Mouse (Mus musculus) kidney, embryonic 14.5 days (tissue): ENCODE results near the gene Cntnap1. TPM values are rescaled to one million over a fixed set of nuclear protein-coding genes. Genes with fewer than 3 reads are reported as not detected.
"Not testable (repeated sequence)": the region's sequence is repeated elsewhere in the genome, so short reads cannot be mapped to it uniquely, and the experiment has no call there.

Experiments
- ATAC-seq: fragments of 200-750 bp; cut with Nextera tagmentation; 2 replicates; pipeline ENCODE4 v1.8.0; 2017; ENCODE audit warnings: moderate number of reproducible peaks, mild to moderate bottlenecking, moderate TSS enrichment, moderate library complexity; ENCODE audit not compliant: low FRiP score, low TSS enrichment
- H3K27ac ChIP-seq: fragments of 300-500 bp; sonication (generic); 2 replicates; pipeline ENCODE4 v1.5.1; 2014; ENCODE audit warnings: low read depth, mild to moderate bottlenecking, low read length, moderate library complexity, mixed read lengths
- H3K27me3 ChIP-seq: fragments of 300-500 bp; sonication (generic); 2 replicates; pipeline ENCODE4 v1.6.1; 2014; ENCODE audit warnings: mild to moderate bottlenecking, low read length; ENCODE audit not compliant: control insufficient read depth, insufficient read depth
- H3K36me3 ChIP-seq: fragments of 300-500 bp; sonication (generic); 2 replicates; pipeline ENCODE4 v1.6.1; 2014; ENCODE audit warnings: low read length, mixed read lengths; ENCODE audit not compliant: control insufficient read depth, insufficient read depth
- H3K4me1 ChIP-seq: fragments of 300-500 bp; sonication (generic); 2 replicates; pipeline ENCODE4 v1.6.1; 2014; ENCODE audit warnings: low read length, mixed read lengths; ENCODE audit not compliant: control insufficient read depth, insufficient read depth
- H3K4me2 ChIP-seq: fragments of 300-500 bp; sonication (generic); replicated peaks from 2 replicates; pipeline ENCODE4 v1.6.1; 2014; ENCODE audit warnings: low read depth, mild to moderate bottlenecking, low read length
- H3K4me3 ChIP-seq: fragments of 300-500 bp; sonication (generic); 2 replicates; pipeline ENCODE4 v1.5.1; 2014; ENCODE audit warnings: mild to moderate bottlenecking, low read length
- H3K9ac ChIP-seq: fragments of 300-500 bp; sonication (generic); 2 replicates; pipeline ENCODE4 v1.6.1; 2014; ENCODE audit warnings: low read depth, mild to moderate bottlenecking, low read length, moderate library complexity
- H3K9me3 ChIP-seq: fragments of 300-500 bp; sonication (generic); 2 replicates; pipeline ENCODE4 v1.6.1; 2016; ENCODE audit warnings: low read length; ENCODE audit not compliant: control insufficient read depth
- WGBS: fragments of 180-500 bp; shearing (Covaris S2); extraction: QIAGEN DNeasy Blood & Tissue Kit; methylation state at CpG from one replicate; pipeline ENCODE4 v1.1.7; 2014; 5-methylcytosine and 5-hydroxymethylcytosine counted together
- polyA plus RNA-seq: library from polyadenylated mRNA; unstranded; fragments of >200 nt; fragmentation: Nextera tagmentation; extraction: Ambion mirVana; gene quantifications from 2 replicates; pipeline ENCODE4 v1.2.1, GENCODE M21; 2014

Cntnap1 gene
- polyA plus RNA-seq: 1.7 and 2.1 TPM in 2 replicates

DNA sequence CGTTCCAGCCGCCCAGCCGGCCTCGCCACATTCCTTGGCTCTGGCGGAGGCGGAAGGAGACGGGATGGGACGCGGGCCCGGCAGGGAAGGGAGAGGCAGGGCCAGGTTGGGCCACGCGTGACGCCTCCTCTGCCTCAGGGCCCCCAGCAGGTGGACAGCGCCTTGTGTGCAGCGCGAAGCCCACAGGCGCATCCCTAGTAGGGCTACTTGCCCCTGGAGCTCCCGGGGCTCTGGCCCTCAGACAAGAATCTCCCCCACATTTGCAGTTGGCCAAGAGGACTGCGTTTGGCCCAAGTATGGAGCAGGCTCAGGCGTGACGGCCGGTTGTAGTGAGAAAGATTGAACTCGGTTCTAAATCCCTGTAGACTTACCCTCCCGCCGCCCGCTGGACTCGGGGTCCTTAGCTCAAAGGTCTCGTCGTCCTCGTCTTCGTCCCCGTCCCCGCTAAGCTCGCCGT is at the start of gene Cntnap1:
TSS of gene Cntnap1 (plus strand) at position 170 of the 457 bp plus-strand sequence.
- H3K9ac ChIP-seq: peak within 1 kb of the TSS; percentile 77
- H3K27ac ChIP-seq: peak within 1 kb of the TSS; percentile 92
- WGBS: under 1% methylated on average over 35 of the region's 35 CpGs
- no peaks in the 10 kb centered on the region for H3K9me3 ChIP-seq
- peaks cover 22% of the 10 kb centered on the region for H3K36me3 ChIP-seq
- no peak for ATAC-seq
- peak within 1 kb of the TSS; percentile 76 for H3K4me3 ChIP-seq
- peaks cover 32% of the 10 kb centered on the region for H3K27me3 ChIP-seq
- H3K4me1 ChIP-seq: peaks cover 54% of the 10 kb centered on the region
- H3K4me2 ChIP-seq: peak within 1 kb of the TSS; percentile 93

DNA sequence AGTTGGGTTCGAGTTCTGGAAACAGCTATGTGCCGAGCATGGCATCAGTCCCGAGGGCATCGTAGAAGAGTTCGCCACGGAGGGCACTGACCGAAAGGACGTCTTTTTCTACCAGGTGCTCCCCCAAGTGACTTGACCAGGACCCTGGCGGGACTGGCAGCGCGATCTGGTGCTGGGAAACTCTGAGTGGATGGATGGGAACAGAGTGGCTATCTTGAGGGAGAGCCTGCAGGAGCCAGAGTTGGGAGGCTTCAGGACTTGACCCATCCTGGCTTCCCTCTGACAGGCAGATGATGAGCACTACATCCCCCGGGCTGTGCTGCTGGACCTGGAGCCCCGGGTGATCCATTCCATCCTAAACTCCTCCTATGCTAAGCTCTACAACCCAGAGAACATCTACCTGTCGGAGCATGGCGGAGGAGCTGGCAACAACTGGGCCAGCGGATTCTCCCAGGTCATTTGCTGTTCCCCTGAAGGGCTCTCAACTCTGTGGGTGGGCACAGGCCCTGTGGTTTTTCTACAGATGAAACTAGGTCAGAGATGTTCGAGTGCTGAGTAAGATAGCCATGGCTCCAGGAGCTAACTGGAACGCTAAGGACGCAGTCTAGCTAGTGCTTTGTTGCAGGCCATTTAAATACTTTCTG is 49.7 kb upstream of the Cntnap1 start:
- Histone ChIP-seq H3K9ac (peak overlapping the region; percentile 86), H3K36me3 (peaks cover 34% of the 10 kb centered on the region; the same call in 1 of the 2 replicates), H3K4me3 (peak overlapping the region; percentile 89), H3K27me3 (no peaks in the 10 kb centered on the region), H3K27ac (peak overlapping the region; percentile 89), H3K4me2 (peak overlapping the region; percentile 97), H3K4me1 (peaks cover 18% of the 10 kb centered on the region), H3K9me3 (no peaks in the 10 kb centered on the region)
- 23% methylated on average over 19 of the region's 19 CpGs for WGBS
- ATAC-seq: no peak

DNA sequence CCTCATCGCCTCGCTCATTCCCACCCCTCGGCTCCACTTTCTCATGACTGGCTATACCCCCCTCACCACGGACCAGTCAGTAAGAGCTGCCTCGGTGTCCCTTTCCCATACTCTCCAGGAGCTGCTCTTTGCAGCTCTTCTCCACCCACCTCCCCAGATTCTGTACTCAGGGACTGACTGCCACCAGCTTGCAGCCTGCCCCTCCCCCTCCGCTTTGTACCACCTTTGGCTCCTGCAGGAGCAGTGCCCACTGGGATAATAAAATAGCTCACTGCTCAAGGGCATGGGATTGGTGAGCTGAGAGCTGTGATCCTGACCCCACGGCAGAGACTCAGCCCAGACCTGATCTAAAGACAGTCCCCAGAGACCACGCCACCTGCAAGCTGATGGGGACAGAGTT is 45.8 kb upstream of the Cntnap1 start:
- H3K36me3 ChIP-seq: peaks cover 39% of the 10 kb centered on the region

DNA sequence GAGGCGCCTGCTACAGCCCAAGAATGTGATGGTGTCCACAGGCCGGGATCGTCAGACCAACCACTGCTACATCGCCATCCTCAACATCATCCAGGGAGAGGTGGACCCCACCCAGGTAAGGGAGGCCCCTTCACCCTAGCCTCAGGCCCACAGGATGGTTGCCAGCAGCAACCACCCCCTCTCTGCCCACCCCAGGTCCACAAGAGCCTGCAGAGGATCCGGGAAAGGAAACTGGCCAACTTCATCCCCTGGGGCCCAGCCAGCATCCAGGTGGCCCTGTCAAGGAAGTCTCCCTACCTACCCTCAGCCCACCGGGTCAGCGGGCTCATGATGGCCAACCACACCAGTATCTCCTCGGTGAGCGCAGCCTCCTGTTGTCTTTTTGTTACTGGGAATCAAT is 45.3 kb upstream of the Cntnap1 start:
- 98% methylated on average over 5 of the region's 9 CpGs for WGBS
- not testable (repeated sequence) for H3K27ac ChIP-seq, H3K4me1 ChIP-seq, H3K4me2 ChIP-seq, H3K4me3 ChIP-seq, ATAC-seq, H3K27me3 ChIP-seq, H3K9me3 ChIP-seq, H3K9ac ChIP-seq
- H3K36me3 ChIP-seq: peaks cover 39% of the 10 kb centered on the region

More for the DNA sequence above, 45.8 kb upstream of the Cntnap1 start:
- WGBS: 90% methylated on average over 8 of the region's 8 CpGs
- not testable (repeated sequence) for H3K4me3 ChIP-seq, ATAC-seq, H3K4me1 ChIP-seq, H3K9me3 ChIP-seq, H3K4me2 ChIP-seq, H3K27me3 ChIP-seq, H3K9ac ChIP-seq, H3K27ac ChIP-seq

DNA sequence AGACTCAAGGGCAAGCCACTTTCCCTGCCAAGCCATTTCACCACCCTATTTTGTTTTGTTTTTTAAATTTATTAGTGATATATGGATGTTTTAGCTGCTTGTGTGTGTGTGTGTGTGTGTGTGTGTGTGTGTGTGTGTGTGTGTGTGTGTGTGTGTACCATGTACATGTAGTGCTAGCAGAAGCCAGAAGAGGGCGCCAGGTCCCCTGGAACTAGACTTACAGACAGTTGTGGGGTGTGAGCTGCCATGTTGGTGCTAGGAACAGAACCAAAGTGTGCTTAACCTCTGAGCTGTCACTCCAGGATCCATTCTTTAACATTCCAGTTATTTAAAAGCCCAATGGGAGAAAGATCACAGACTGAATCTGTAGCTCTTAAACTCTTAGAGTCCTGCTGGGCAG is 43.2 kb upstream of the Cntnap1 start:
- Histone ChIP-seq H3K36me3 (peaks cover 39% of the 10 kb centered on the region), H3K27me3 (no peaks in the 10 kb centered on the region), H3K4me3 (no peak overlapping the region), H3K4me2 (no peak overlapping the region), H3K9ac (no peak overlapping the region), H3K27ac (no peak overlapping the region), H3K9me3 (peaks cover 5% of the 10 kb centered on the region; the same call in 1 of the 2 replicates), H3K4me1 (no peaks in the 10 kb centered on the region)
- WGBS: 76% methylated on average over 1 of the region's 1 CpGs
- no peak for ATAC-seq

DNA sequence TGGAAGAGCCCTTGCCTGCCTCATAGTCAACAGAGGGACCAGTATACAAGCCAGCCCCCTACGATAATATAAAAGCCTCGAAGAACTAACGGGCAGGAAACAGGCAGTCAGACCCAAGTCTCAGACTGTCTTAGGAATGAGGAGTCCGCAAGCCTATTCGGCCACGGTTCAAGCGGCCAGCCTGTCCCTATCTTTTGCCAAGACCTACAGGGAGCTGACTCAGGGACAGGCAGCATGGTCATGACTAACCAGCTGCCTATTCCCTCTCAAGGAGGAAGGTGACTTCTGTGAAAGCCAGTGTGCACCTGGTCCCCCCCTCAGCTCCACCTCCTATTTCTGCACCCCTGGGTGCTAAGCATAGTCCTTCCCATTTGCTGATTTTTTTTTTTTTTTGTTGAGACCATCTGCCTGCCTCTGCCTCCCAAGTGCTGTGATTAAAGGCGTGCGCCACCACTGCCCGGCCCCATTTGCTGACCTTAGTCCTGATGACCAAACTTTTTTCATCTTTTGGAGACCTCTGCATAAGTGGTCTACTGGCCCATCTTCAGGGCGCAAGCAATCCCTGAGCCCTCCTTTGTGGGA is 41.2 kb upstream of the Cntnap1 start:
- Histone ChIP-seq H3K9me3 (peaks cover 5% of the 10 kb centered on the region; the same call in 1 of the 2 replicates), H3K27ac (no peak overlapping the region), H3K9ac (no peak overlapping the region), H3K4me1 (no peaks in the 10 kb centered on the region), H3K36me3 (peaks cover 20% of the 10 kb centered on the region), H3K4me3 (no peak overlapping the region), H3K4me2 (no peak overlapping the region), H3K27me3 (no peaks in the 10 kb centered on the region)
- no peak for ATAC-seq
- WGBS: 83% methylated on average over 11 of the region's 11 CpGs

DNA sequence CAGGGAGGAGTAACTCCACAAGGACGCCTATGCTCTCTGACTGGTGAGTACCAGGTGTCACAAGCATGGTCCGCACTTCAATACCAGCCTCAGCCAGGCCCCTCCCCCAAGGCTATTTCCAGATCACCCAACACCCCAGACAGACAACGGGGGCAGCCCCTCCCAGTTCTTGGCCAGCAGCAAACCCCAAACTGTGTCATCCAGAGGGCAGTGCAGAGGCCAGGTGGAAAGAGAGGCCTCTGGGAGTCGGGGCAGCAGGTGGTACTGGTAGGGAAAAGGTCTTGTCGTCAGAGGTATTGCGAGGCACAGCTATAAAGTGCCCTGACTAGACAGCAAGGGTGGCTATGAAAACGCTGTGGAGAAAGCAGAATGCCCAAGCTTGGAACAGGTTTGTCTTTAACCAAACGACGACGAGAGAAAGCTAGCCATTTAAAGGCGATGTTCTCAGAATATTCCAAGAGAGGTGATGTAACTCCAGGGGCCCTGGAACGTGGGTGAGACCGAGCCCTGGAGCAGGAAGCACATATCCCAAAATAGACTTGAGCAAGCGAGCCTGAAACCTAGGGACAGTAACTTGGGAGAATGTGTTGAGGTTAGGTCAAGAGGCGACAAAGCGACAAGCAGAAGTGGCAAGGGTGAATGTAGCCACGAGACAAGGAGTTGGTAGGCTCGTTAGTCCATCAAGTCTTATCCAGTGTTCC is 40.1 kb upstream of the Cntnap1 start:
- peaks cover 15% of the 10 kb centered on the region for H3K36me3 ChIP-seq
- no peak overlapping the region for H3K4me2 ChIP-seq
- ATAC-seq: no peak
- no peaks in the 10 kb centered on the region for H3K4me1 ChIP-seq
- H3K9me3 ChIP-seq: peaks cover 5% of the 10 kb centered on the region; the same call in 1 of the 2 replicates
- no peak overlapping the region for H3K4me3 ChIP-seq
- H3K27ac ChIP-seq: no peak overlapping the region
- 37% methylated on average over 18 of the region's 18 CpGs for WGBS
- no peaks in the 10 kb centered on the region for H3K27me3 ChIP-seq
- no peak overlapping the region for H3K9ac ChIP-seq

DNA sequence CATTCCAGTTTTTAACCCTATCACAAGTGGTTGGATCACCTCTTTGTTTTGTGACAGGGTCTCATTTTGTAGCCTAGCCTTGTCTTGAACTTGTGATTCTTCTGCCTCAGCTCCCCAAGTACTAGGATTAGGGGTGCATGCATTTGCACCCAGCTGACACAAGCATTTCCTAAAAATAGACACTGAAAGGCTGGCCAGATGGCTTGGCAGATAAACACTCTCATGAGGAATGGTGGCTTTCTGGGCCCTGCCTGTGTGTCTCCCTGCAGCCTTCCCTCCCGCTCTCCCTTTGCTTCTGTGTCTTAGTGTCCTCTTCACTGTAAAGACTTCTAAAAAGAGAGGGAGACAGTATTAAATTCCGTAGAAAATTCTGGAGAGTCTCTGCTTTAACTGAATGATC is 39.1 kb upstream of the Cntnap1 start:
- Histone ChIP-seq H3K4me2 (no peak overlapping the region), H3K36me3 (peaks cover 6% of the 10 kb centered on the region), H3K4me3 (no peak overlapping the region), H3K4me1 (no peaks in the 10 kb centered on the region), H3K27ac (no peak overlapping the region), H3K9me3 (peaks cover 5% of the 10 kb centered on the region; the same call in 1 of the 2 replicates), H3K9ac (no peak overlapping the region), H3K27me3 (no peaks in the 10 kb centered on the region)
- WGBS: 87% methylated on average over 2 of the region's 2 CpGs
- ATAC-seq: no peak

DNA sequence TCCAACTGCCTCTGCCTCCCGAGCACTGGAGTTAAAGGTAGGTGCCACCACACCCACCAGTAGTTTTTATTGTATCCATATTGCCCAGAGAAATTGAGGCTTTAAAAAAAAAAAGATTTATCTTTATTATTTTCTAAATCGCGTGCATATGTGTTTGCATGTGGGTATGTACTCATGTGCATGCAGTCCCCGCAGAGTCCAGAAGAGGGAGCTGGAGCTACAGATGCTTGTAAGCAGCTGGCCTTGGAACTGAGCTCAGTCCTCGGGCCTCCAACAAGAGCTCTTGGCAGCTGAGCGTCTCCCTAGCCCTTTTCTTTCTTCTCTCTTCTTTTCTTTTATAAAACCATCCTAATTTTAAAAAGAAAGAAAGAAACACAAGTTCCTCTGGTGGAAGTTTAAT is 38.6 kb upstream of the Cntnap1 start:
- H3K4me3 ChIP-seq: no peak overlapping the region

More for the DNA sequence above, 38.6 kb upstream of the Cntnap1 start:
- H3K27ac ChIP-seq: no peak overlapping the region
- no peaks in the 10 kb centered on the region for H3K27me3 ChIP-seq
- WGBS: 87% methylated on average over 6 of the region's 6 CpGs
- no peaks in the 10 kb centered on the region for H3K4me1 ChIP-seq
- H3K36me3 ChIP-seq: peaks cover 1% of the 10 kb centered on the region
- H3K9me3 ChIP-seq: peaks cover 3% of the 10 kb centered on the region; the same call in 1 of the 2 replicates
- no peak overlapping the region for H3K9ac ChIP-seq
- no peak for ATAC-seq
- no peak overlapping the region for H3K4me2 ChIP-seq
